Mouse (Mus musculus) MEL (cell line): Measurements from ENCODE around the gene Nbeal1.

Experiments used
- CHD2 ChIP-seq: IDR thresholded peaks from 2 replicates; pipeline ENCODE4 v1.6.1; 2011; ENCODE audit warnings: low read length, improper control_type of control experiment
- CTCF ChIP-seq, 3 experiments: IDR thresholded peaks in 2 of 3; conservative IDR thresholded peaks in 1 of 3; 2 replicates each; pipeline ENCODE4 v1.5.1; 2011 to 2012; ENCODE audit warnings: low read length in 3 of 3, low read depth in 2 of 3, mild to moderate bottlenecking in 2 of 3, improper control_type of control experiment in 1 of 3, inconsistent platforms in 1 of 3, mixed read lengths in 1 of 3, moderate library complexity in 1 of 3; ENCODE audit not compliant: control insufficient read depth in 1 of 3, insufficient read depth in 1 of 3, poor library complexity in 1 of 3, severe bottlenecking in 1 of 3
- ELF1 ChIP-seq: IDR thresholded peaks from 2 replicates; pipeline ENCODE4 v1.6.1; 2014; ENCODE audit warnings: low read depth, mild to moderate bottlenecking, inconsistent platforms, low read length, improper control_type of control experiment, moderate library complexity
- EP300 ChIP-seq, 2 experiments: IDR thresholded peaks; 2 replicates each; pipeline ENCODE4 v1.6.1; 2011; ENCODE audit warnings: improper control_type of control experiment in 2 of 2, low read length in 2 of 2, low read depth in 1 of 2, mild to moderate bottlenecking in 1 of 2
- GATA1 ChIP-seq: IDR thresholded peaks from 2 replicates; pipeline ENCODE4 v1.6.1; 2011; ENCODE audit warnings: low read depth, low read length, improper control_type of control experiment
- JUND ChIP-seq: IDR thresholded peaks from 2 replicates; pipeline ENCODE4 v1.6.1; 2011; ENCODE audit warnings: low read depth, mild to moderate bottlenecking, improper control_type of control experiment, low read length
- MAX ChIP-seq: IDR thresholded peaks from 2 replicates; pipeline ENCODE4 v1.6.1; 2011; ENCODE audit warnings: low read length, improper control_type of control experiment
- MAZ ChIP-seq: IDR thresholded peaks from 2 replicates; pipeline ENCODE4 v1.6.1; 2012; ENCODE audit warnings: low read depth, mild to moderate bottlenecking, inconsistent platforms, low read length, improper control_type of control experiment
- POLR2A ChIP-seq, 2 experiments: IDR thresholded peaks; 2 replicates each; pipeline ENCODE4 v1.6.1; 2011 to 2012; ENCODE audit warnings: low read length in 2 of 2, mild to moderate bottlenecking in 2 of 2, control low read depth in 1 of 2, improper control_type of control experiment in 1 of 2, low read depth in 1 of 2, moderate library complexity in 1 of 2; ENCODE audit not compliant: control insufficient read depth in 1 of 2, insufficient read depth in 1 of 2, poor library complexity in 1 of 2
- TAL1 ChIP-seq: IDR thresholded peaks from 2 replicates; pipeline ENCODE4 v1.6.1; 2012; ENCODE audit warnings: mild to moderate bottlenecking, inconsistent platforms, low read length, moderate library complexity, mixed read lengths
- ZC3H11A ChIP-seq: IDR thresholded peaks from 2 replicates; pipeline ENCODE4 v1.6.1; 2012; ENCODE audit warnings: low read depth, mild to moderate bottlenecking, inconsistent platforms, low read length, improper control_type of control experiment
- ZNF384 ChIP-seq: IDR thresholded peaks from 2 replicates; pipeline ENCODE4 v1.6.1; 2012; ENCODE audit warnings: low read depth, mild to moderate bottlenecking, inconsistent platforms, low read length, improper control_type of control experiment

DNA sequence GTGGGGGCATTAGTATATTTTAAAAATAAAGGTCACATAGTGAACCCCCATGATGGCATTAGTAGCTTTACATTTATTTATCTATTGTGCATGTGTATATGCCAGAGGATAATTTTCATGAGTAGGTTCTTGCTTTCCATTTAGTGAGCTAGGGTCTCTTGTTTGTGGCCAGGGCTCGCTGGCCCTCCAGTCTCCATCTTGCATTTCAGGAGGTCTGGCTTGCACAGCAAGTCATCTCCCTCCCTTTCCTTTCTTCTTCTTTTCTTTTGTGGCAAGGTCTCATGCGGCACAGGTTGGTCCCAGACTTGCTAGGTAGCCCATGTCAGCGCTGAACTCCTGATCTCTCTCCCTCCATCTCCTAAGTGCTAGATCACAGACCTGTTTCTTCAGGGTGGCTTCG lies 1.0 kb upstream of the Nbeal1 start:
- TF ChIP-seq MAZ, result no peak
- no peak for TF ChIP-seq CTCF (IDR thresholded peaks at IDR 0.05 in 2 of 3, conservative IDR thresholded peaks at IDR 0.05 in 1 of 3; ENCODE audit: control insufficient read depth in 1 of 3, insufficient read depth in 1 of 3, low read depth in 2 of 3, low read length in 3 of 3, poor library complexity in 1 of 3, severe bottlenecking in 1 of 3)
- no peak for TF ChIP-seq JUND
- TF ChIP-seq GATA1, result no peak
- no peak for TF ChIP-seq EP300 (IDR thresholded peaks at IDR 0.05; ENCODE audit: low read depth in 1 of 2, low read length in 2 of 2)
- no peak for TF ChIP-seq MAX
- no peak for TF ChIP-seq TAL1
- TF ChIP-seq ZC3H11A, result no peak
- no peak for TF ChIP-seq ZNF384
- TF ChIP-seq CHD2, result no peak
- no peak for TF ChIP-seq ELF1
- TF ChIP-seq POLR2A (IDR thresholded peaks at IDR 0.05; ENCODE audit: control insufficient read depth in 1 of 2, insufficient read depth in 1 of 2, low read depth in 1 of 2, low read length in 2 of 2, poor library complexity in 1 of 2), result no peak
